Mouse (Mus musculus) intestine, embryonic 15.5 days (tissue): Measurements from ENCODE around the gene Lipc. TPM values are rescaled to one million over a fixed set of nuclear protein-coding genes. Genes with fewer than 3 reads are reported as not detected.

Experiments used
- ATAC-seq: fragments of 200-750 bp; cut with Nextera tagmentation; 2 replicates; pipeline ENCODE4 v1.8.0; 2017; ENCODE audit warnings: moderate TSS enrichment, moderate library complexity
- H3K27ac ChIP-seq: fragments of 300-500 bp; sonication (generic); 2 replicates; pipeline ENCODE4 v1.5.1; 2015; ENCODE audit warnings: mild to moderate bottlenecking, inconsistent platforms
- H3K27me3 ChIP-seq: fragments of 300-500 bp; sonication (generic); replicated peaks from 2 replicates; pipeline ENCODE4 v1.6.1; 2015; ENCODE audit warnings: inconsistent platforms
- H3K36me3 ChIP-seq: fragments of 300-500 bp; sonication (generic); 2 replicates; pipeline ENCODE4 v1.6.1; 2015; ENCODE audit warnings: inconsistent platforms
- H3K4me1 ChIP-seq: fragments of 300-500 bp; sonication (generic); replicated peaks from 2 replicates; pipeline ENCODE4 v1.6.1; 2015; ENCODE audit warnings: inconsistent platforms
- H3K4me2 ChIP-seq: fragments of 300-500 bp; sonication (generic); replicated peaks from 2 replicates; pipeline ENCODE4 v1.6.1; 2015; ENCODE audit warnings: mild to moderate bottlenecking, inconsistent platforms
- H3K4me3 ChIP-seq: fragments of 300-500 bp; sonication (generic); replicated peaks from 2 replicates; pipeline ENCODE4 v1.5.1; 2015; ENCODE audit warnings: inconsistent platforms
- H3K9ac ChIP-seq: fragments of 300-500 bp; sonication (generic); 2 replicates; pipeline ENCODE4 v1.6.1; 2015; ENCODE audit warnings: inconsistent platforms
- H3K9me3 ChIP-seq: fragments of 300-500 bp; sonication (generic); 2 replicates; pipeline ENCODE4 v1.6.1; 2016; ENCODE audit warnings: inconsistent platforms
- WGBS: fragments of 180-500 bp; shearing (Covaris S2); methylation state at CpG from one replicate; pipeline ENCODE4 v1.1.7; 2015; 5-methylcytosine and 5-hydroxymethylcytosine counted together
- polyA plus RNA-seq: library from polyadenylated mRNA; unstranded; fragments of >200 nt; fragmentation: Nextera tagmentation; extraction: Ambion mirVana; gene quantifications from 2 replicates; pipeline ENCODE4 v1.2.1, GENCODE M21; 2015

Lipc gene
- polyA plus RNA-seq, 1 experiment from 2014 or later, result 1.1 TPM

GRCm38 (mm10) chr9:70926820-70927588, 25.0 kb downstream of the Lipc start:
- no peak overlapping the region for H3K4me3 ChIP-seq
- peak; percentile 82 for ATAC-seq
- 64% methylated on average over 6 of the region's 6 CpGs for WGBS
- 0 out of 2 replicates have a peak overlapping the region, but pooled peaks have one; percentile 19 for H3K27ac ChIP-seq
- H3K4me1 ChIP-seq, result peaks cover 7% of the 10 kb centered on the region
- H3K9ac ChIP-seq, result no peak overlapping the region
- no peak overlapping the region for H3K4me2 ChIP-seq
- H3K27me3 ChIP-seq, result no peaks in the 10 kb centered on the region
- no peaks in the 10 kb centered on the region for H3K36me3 ChIP-seq
- no peaks in the 10 kb centered on the region for H3K9me3 ChIP-seq

GRCm38 (mm10) chr9:70925225-70925624, 26.8 kb downstream of the Lipc start:
- Histone ChIP-seq H3K27ac (no peak overlapping the region), H3K4me1 (peaks cover 13% of the 10 kb centered on the region), H3K27me3 (no peaks in the 10 kb centered on the region), H3K4me3 (no peak overlapping the region), H3K9ac (no peak overlapping the region), H3K4me2 (no peak overlapping the region), H3K36me3 (no peaks in the 10 kb centered on the region), H3K9me3 (no peaks in the 10 kb centered on the region)
- 91% methylated on average over 6 of the region's 6 CpGs for WGBS
- no peak for ATAC-seq

GRCm38 (mm10) chr9:70924763-70925162, 27.3 kb downstream of the Lipc start:
- Histone ChIP-seq H3K27me3 (no peaks in the 10 kb centered on the region), H3K36me3 (no peaks in the 10 kb centered on the region), H3K4me1 (peaks cover 13% of the 10 kb centered on the region), H3K9ac (no peak overlapping the region), H3K4me2 (no peak overlapping the region), H3K4me3 (no peak overlapping the region), H3K27ac (no peak overlapping the region), H3K9me3 (no peaks in the 10 kb centered on the region)
- 89% methylated on average over 3 of the region's 3 CpGs for WGBS
- ATAC-seq, result no peak

- H3K4me3 ChIP-seq, result no peak overlapping the region
- H3K4me2 ChIP-seq, result peak overlapping the region; percentile 28; the same call in 1 of the 2 replicates
- H3K4me1 ChIP-seq, result peaks cover 13% of the 10 kb centered on the region
- 32% methylated on average over 7 of the region's 7 CpGs for WGBS
- H3K9ac ChIP-seq, result no peak overlapping the region
- H3K27ac ChIP-seq, result no peak overlapping the region
- peak; percentile 71 for ATAC-seq
- H3K9me3 ChIP-seq, result no peaks in the 10 kb centered on the region
- no peaks in the 10 kb centered on the region for H3K27me3 ChIP-seq
- no peaks in the 10 kb centered on the region for H3K36me3 ChIP-seq
Measured at GRCm38 (mm10) chr9:70921781-70922565, 30.1 kb downstream of the Lipc start.

GRCm38 (mm10) chr9:70921132-70921531, 30.9 kb downstream of the Lipc start:
- 61% methylated on average over 3 of the region's 3 CpGs for WGBS
- no peaks in the 10 kb centered on the region for H3K27me3 ChIP-seq
- H3K9ac ChIP-seq, result no peak overlapping the region
- ATAC-seq, result peak; percentile 53; the same call in 1 of the 2 replicates
- no peaks in the 10 kb centered on the region for H3K36me3 ChIP-seq
- H3K4me3 ChIP-seq, result no peak overlapping the region
- peaks cover 20% of the 10 kb centered on the region for H3K4me1 ChIP-seq
- no peak overlapping the region for H3K4me2 ChIP-seq
- H3K27ac ChIP-seq, result no peak overlapping the region; the same call in 1 of the 2 replicates
- H3K9me3 ChIP-seq, result no peaks in the 10 kb centered on the region

- no peak overlapping the region for H3K4me3 ChIP-seq
- no peak for ATAC-seq
- no peak overlapping the region for H3K9ac ChIP-seq
- H3K9me3 ChIP-seq, result no peaks in the 10 kb centered on the region
- H3K36me3 ChIP-seq, result no peaks in the 10 kb centered on the region
- H3K4me1 ChIP-seq, result peaks cover 24% of the 10 kb centered on the region
- H3K27ac ChIP-seq, result no peak overlapping the region
- H3K27me3 ChIP-seq, result no peaks in the 10 kb centered on the region
- no peak overlapping the region for H3K4me2 ChIP-seq
- WGBS, result 91% methylated on average over 3 of the region's 3 CpGs
Measured at GRCm38 (mm10) chr9:70919271-70919670, 32.8 kb downstream of the Lipc start.

GRCm38 (mm10) chr9:70916516-70916915, 35.5 kb downstream of the Lipc start:
- no peaks in the 10 kb centered on the region for H3K27me3 ChIP-seq
- no peak overlapping the region for H3K9ac ChIP-seq
- ATAC-seq, result no peak
- no peaks in the 10 kb centered on the region for H3K36me3 ChIP-seq
- no peak overlapping the region for H3K4me3 ChIP-seq
- no peak overlapping the region for H3K4me2 ChIP-seq
- H3K4me1 ChIP-seq, result peaks cover 14% of the 10 kb centered on the region
- WGBS, result 36% methylated on average over 7 of the region's 7 CpGs
- H3K9me3 ChIP-seq, result no peaks in the 10 kb centered on the region
- H3K27ac ChIP-seq, result no peak overlapping the region

GRCm38 (mm10) chr9:70915356-70915685, 36.7 kb downstream of the Lipc start:
- H3K27ac ChIP-seq, result no peak overlapping the region
- no peak overlapping the region for H3K9ac ChIP-seq
- no peak for ATAC-seq
- H3K9me3 ChIP-seq, result no peaks in the 10 kb centered on the region
- H3K4me3 ChIP-seq, result no peak overlapping the region
- no peaks in the 10 kb centered on the region for H3K27me3 ChIP-seq
- H3K36me3 ChIP-seq, result no peaks in the 10 kb centered on the region
- no peak overlapping the region for H3K4me2 ChIP-seq
- WGBS, result 66% methylated on average over 2 of the region's 2 CpGs
- H3K4me1 ChIP-seq, result peaks cover 11% of the 10 kb centered on the region

- Histone ChIP-seq H3K4me3 (no peak overlapping the region), H3K4me1 (peaks cover 11% of the 10 kb centered on the region), H3K9ac (no peak overlapping the region), H3K27me3 (no peaks in the 10 kb centered on the region), H3K27ac (no peak overlapping the region), H3K36me3 (no peaks in the 10 kb centered on the region), H3K9me3 (no peaks in the 10 kb centered on the region), H3K4me2 (no peak overlapping the region)
- 57% methylated on average over 10 of the region's 10 CpGs for WGBS
- peak; percentile 63; the same call in 1 of the 2 replicates for ATAC-seq
Measured at GRCm38 (mm10) chr9:70914659-70915355, 37.2 kb downstream of the Lipc start.

- Histone ChIP-seq H3K36me3 (no peaks in the 10 kb centered on the region), H3K27ac (no peak overlapping the region), H3K9me3 (no peaks in the 10 kb centered on the region), H3K4me3 (no peak overlapping the region), H3K27me3 (no peaks in the 10 kb centered on the region), H3K4me1 (0 out of 2 replicates have a peak, but pooled peaks cover 4% of the 10 kb centered on the region), H3K9ac (no peak overlapping the region), H3K4me2 (no peak overlapping the region)
- 67% methylated on average over 4 of the region's 4 CpGs for WGBS
- ATAC-seq, result no peak
Measured at GRCm38 (mm10) chr9:70911163-70911562, 40.9 kb downstream of the Lipc start.

GRCm38 (mm10) chr9:70910351-70910750, 41.7 kb downstream of the Lipc start:
- no peaks in the 10 kb centered on the region for H3K9me3 ChIP-seq
- H3K4me3 ChIP-seq, result no peak overlapping the region
- H3K4me2 ChIP-seq, result no peak overlapping the region
- 0 out of 2 replicates have a peak, but pooled peaks cover 4% of the 10 kb centered on the region for H3K4me1 ChIP-seq
- no peaks in the 10 kb centered on the region for H3K27me3 ChIP-seq
- H3K9ac ChIP-seq, result no peak overlapping the region
- WGBS, result 74% methylated on average over 6 of the region's 6 CpGs
- no peaks in the 10 kb centered on the region for H3K36me3 ChIP-seq
- no peak for ATAC-seq
- H3K27ac ChIP-seq, result no peak overlapping the region
